Mouse (Mus musculus) adrenal gland, postnatal 4 days (tissue): ENCODE measurements around the gene Gadd45gip1. TPM values are rescaled to one million over a fixed set of nuclear protein-coding genes. Genes with fewer than 3 reads are reported as not detected.

Source experiments
- DNase-seq, 2 experiments: peaks; one replicate each; pipeline ENCODE4 v3.0.0; 2021 to 2022; ENCODE audit warnings: low spot score in 2 of 2, mixed read lengths in 2 of 2
- total RNA-seq, 2 experiments: library from RNA; stranded (reverse); gene quantifications; 2 replicates each; pipeline ENCODE4 v1.2.3; 2021

Gene Gadd45gip1
- total RNA-seq, 2 experiments from 2014 or later = 46.9 to 48.0 TPM

- DNase-seq = no peak
Measured at GRCm38 (mm10) chr8:84794486-84794885, 36.8 kb upstream of the Gadd45gip1 start.

GRCm38 (mm10) chr8:84797256-84797797 lies 34.0 kb upstream of the Gadd45gip1 start:
- DNase-seq = no peak

- no peak for DNase-seq
Measured at GRCm38 (mm10) chr8:84797971-84798370, 33.4 kb upstream of the Gadd45gip1 start.

DNA sequence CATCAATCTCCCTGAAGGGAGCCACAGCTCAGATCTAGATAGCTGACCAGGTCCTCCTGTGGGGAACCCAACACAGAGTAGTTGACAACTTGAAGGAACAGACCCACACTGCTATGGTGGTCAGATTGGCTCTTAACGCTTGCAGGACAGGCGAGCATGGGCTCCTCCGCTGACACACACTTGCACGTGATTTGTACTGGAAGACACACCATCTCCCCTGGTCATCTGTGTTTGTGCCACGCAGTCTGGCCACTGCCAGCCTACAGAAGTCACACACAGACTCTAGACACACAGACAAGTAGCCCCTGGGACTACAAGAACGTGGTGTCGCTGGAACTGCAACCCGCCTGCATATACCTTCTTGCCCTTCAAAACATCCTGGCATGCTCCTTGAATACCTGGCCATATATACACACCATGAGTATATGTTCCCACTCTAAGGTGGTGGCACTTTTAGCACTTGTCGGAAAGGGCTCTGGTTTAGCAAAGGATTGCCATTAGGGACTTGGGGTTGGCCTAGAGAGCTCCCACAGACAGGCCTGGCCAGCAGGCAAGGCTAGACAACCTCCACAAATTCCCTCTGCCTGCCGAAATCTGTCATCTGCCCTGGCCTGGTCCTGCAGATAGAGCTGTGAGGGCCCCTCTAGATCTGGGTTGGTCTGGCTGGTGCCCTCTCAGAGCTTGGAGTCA lies 32.7 kb upstream of the Gadd45gip1 start:
- DNase-seq = no peak

- DNase-seq = no peak
Measured at GRCm38 (mm10) chr8:84799136-84799931, 32.0 kb upstream of the Gadd45gip1 start.

DNA sequence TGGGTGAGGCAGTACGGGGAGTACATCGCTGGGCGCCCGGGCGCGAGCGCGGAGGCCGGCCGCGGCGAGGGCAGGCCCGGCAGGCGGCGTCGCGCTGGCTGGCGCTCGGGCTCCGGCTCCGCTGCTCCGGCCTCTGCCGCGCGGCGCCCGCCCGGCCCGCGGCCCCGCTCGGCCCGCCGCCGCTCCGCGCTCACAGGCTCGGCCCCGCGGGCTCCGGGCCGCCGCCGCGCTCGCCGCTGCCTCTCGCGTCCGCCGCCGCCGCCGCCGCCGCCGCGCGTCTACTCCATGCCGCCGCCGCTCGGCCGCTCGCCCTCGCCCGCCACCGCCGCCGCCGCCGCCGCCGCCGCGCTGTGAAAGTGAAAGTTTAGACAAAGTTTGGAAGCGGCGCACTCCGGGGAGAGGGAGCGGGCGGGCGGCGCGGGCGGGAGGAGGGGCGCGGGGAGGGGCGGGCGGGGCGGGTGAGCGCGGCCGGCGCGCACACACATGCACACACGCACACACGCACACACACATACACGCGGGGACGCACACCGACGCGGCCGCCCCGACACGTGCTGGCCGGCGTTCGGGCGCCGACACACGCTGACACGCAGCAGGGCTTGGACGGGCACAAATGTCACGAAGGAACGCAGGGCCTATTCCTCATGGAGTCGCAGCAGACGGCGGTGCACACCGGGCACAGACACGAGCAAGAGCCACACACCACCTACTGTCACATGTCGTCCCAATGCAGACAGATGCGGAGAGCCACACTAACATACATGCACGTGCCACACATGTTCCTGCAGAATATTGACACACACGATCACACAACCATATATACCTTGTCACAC lies 31.1 kb upstream of the Gadd45gip1 start, which contains the start of gene Nfix:
Gene Nfix (minus strand): TSS at position 346 of the 833 bp plus-strand sequence.
- DNase-seq = peak in 1 of 2 experiments; percentile 28

DNA sequence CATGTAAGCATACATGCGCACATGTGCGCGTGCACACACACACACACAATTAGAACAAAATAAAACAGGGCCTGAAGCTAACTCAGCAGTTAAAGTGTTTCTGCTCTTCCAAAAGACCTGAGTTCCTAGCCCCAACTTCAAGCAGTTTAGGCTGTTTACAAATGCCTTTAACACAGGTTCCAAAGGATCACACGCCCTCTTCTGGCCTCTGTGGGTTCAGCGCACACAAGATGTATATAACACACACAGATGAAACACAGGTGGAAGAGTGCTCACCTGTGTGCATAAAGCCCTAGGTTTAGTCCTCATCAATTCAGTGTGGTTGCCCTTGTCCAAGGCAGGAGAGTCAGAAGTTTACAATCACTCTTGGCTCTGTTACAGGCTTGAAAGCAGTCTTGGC lies 25.3 kb upstream of the Gadd45gip1 start:
- DNase-seq = no peak

DNA sequence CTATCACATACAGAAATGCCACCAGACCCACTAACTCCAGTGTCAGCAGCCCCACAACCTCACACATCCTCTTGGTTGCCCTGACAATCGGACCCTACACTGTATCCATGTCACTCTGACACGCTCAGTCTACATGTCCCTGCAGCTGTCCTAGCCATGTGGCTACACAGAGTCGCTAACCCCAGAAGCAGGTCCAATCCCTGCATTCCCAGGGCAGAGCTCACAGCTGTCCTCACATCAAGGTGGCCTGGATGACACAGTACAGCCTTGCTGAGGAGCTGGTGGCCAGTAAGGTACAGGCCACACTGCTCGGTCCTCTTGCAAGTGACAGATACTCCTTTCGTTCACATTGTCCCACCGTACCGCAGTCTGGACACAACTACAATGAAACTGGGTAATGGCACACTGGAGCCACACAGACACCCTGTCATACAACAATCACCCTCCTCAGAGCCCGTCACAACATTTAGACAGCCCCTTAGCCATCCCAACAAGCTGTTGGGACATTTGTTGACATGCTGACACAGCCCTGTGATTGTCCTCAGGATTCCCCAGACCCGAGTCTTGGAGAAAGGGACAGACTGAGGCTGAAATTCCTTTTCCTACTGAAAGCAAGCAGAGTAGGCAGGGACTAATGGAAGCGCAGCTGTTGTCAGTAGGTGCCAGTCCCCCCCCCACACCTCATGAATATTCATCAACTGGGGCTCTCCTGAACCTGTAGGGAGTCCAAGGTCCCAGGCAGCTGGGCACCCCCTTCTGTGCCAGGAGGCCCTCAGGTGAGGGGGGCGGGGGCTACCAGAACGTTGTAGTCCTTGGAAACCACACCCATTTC lies 22.0 kb upstream of the Gadd45gip1 start:
- no peak for DNase-seq

- no peak for DNase-seq
Measured at GRCm38 (mm10) chr8:84809941-84810280, 21.4 kb upstream of the Gadd45gip1 start.

DNA sequence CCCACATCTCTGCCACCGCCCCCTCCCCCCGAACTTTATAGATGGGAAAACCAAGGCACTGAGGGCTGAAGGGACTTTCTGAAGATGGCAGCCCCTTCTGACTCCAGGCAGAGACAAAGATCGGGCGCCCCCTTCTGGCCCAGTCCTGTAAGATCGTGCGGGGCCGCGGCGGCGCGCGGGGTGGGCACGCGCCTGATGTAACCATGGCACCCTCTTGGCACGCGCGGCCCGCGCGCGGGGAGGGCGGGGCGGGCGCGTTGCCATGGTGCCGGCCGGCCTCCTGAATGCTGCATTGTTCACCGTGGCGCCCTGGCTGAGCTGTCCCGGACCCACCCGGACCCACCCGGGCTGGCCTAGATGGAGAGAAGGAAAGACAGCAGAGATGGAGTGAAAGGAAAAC lies 20.4 kb upstream of the Gadd45gip1 start:
- DNase-seq = peak; percentile 92 to 97

DNA sequence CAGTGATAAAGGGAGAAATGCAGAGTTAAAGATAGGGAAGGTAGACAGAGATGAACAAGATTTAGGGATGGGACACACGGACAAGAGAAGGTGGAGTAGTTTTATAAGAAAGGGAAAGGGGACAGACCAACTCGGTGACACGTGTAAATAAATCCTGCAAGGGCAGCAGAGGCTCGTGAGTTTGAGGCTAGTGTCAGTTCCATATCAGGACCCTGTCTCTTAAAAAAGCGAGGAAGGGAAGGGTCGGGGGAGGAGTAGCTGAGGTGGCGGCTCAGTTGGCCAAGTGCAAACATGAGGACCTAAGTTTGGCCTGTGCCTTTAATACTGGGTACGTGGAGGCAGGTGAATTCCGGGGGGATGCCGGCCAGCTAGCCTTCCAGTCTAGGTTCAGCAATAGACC lies 20.0 kb upstream of the Gadd45gip1 start:
- DNase-seq = no peak

DNA sequence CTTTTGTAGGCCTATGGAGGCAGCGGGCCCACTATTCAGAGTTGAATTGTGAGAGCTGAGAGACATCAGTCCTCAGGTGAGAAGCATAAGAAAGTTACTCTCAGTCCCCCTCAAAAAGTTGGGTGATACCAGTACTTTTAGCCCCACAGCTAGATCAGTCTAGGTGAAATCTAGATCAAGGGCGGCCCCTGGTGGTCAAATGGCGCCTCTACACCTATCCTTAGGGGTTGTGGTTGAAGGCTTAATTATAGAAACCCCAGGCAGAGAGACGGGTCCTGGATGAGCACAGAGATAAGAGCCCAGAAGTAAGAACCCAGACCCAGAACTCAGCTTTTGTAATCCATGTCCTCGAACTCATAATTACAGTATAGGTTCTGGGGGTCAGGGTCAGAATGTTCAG lies 18.3 kb upstream of the Gadd45gip1 start:
- DNase-seq = peak in 1 of 2 experiments; percentile 69

DNA sequence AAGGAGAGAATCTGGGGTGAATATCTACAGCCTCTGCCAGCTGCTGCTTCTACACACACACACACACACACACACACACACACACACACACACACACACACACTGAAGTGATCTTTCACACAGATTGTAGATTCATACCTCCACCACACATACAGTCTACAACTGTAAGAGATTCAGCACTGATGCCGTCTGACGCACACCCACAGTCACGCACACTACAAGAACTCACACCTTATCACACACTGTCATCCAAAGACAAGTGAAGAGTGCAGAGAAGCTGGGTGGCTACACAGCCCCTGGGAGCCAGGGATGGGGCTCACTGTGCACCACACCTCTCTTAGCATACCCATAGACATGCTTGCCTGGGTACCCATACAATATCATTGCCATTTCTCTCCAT lies 17.5 kb upstream of the Gadd45gip1 start:
- DNase-seq = no peak

- DNase-seq = no peak
Measured at GRCm38 (mm10) chr8:84814240-84814554, 17.1 kb upstream of the Gadd45gip1 start.

GRCm38 (mm10) chr8:84814555-84815441 lies 16.5 kb upstream of the Gadd45gip1 start:
- no peak for DNase-seq

DNA sequence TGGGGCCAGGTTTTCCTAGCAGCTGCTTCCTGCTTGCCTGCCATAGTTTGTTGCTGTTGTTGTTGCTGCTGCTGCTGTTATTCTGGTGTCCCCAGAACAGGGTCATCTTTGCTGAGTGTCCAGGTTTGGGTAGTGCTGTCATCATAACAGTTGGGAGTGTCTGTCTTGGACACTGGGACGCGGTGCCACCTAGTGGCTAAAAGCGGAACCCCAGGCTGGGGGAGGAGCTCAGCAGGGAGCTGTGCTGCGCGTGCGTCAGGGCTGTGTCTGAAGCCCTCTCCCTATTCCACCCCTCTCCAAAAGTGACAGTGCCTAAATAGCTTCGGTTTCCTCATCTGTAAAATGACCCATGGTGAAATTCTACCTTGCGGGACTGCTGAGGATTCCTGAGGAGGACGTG lies 15.8 kb upstream of the Gadd45gip1 start:
- peak; percentile 93 to 99 for DNase-seq

- DNase-seq = no peak
Measured at GRCm38 (mm10) chr8:84816117-84816516, 15.2 kb upstream of the Gadd45gip1 start.

DNA sequence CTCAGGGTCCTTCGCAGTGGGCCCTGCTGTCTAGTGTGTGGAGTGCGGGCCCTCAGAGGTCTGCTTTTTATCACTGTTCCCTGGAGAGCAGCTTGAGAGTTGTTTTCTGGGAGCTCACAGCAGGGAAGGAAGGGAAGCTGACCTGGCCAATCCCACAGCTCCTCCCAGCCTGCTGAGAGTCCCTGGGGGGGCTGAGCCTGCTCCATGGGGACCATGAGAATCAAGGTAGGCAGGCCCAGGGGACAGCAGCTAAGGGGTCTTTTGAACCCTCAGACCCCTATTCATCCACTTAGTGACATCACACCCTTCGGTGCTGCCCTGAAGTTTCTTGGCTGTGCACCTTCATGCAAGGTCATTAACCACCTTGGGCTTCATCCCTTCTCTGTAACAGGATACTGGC lies 8.6 kb upstream of the Gadd45gip1 start, which contains the start of gene Dand5:
Gene Dand5 (minus strand): TSS at position 101 of the 400 bp plus-strand sequence.
- no peak for DNase-seq

DNA sequence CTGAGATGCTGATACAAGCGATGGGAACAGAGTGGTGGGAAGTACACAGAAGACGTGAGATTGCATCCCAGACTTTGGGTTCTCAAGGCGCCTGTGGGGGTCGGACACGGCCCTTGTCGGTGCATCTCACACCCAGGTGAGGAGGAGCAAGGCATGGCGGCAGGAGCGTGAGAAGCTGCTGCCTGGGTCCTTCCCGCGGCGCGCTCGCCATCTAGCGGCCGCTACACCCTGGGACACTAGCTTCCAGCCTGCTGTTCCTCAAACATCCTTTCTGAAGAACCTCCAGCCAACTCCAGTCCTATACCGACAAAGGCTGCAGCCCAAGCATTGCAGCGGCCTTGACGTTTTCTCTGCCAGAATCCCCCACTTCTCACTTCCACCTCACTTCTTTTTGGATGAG lies 7.7 kb upstream of the Gadd45gip1 start:
- no peak for DNase-seq

DNA sequence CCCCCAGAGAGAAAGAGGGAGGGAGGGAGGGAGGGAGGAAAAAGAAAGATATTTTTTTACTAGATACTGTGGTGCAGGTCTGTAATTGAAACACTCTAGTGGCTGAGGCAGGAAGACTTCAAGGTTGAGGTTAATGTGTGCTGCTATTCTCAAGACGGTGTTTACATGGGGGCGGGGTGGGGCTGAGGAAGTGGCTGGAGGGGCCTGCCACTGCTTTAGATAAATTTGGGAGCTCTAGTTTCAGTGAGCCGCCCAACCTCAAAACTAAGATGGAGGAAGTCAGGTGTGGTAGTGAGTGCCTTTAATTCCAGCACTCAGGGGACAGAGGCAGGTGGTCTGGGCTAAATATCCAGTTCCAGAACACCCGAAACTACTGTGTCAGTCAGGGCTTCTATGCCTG lies 5.7 kb upstream of the Gadd45gip1 start:
- DNase-seq = no peak
